In genomic region chr1:62882028-62882427, GRCm38 (mm10) we compare ENCODE assay signal across 26 mouse cellular contexts.
"Had no signal": no experiment of that assay in that cellular context is flagged by ENCODE, and none has a peak within 500 bp of the region (broad histone marks: within the 10 kb centered on the region; RNA-seq: fewer than 3 reads in every experiment).

No protein-coding gene starts in this region.

- H3K4me3 ChIP-seq: gastrocnemius, adult 2 months; heart, embryonic 10.5 days; heart, embryonic 12.5 days; hindbrain, embryonic 13.5 days; hindbrain, embryonic 15.5 days; intestine, embryonic 15.5 days; kidney, embryonic 15.5 days; limb, embryonic 13.5 days; limb, embryonic 15.5 days; liver, embryonic 12.5 days had no signal

- H3K9ac ChIP-seq: heart, embryonic 12.5 days; hindbrain, embryonic 13.5 days; hindbrain, embryonic 15.5 days; intestine, embryonic 15.5 days; kidney, embryonic 15.5 days; limb, embryonic 13.5 days; limb, embryonic 15.5 days; liver, embryonic 12.5 days; liver, embryonic 14.5 days had no signal

- H3K36me3 ChIP-seq: heart, embryonic 10.5 days; heart, embryonic 12.5 days; hindbrain, embryonic 13.5 days; hindbrain, embryonic 15.5 days; intestine, embryonic 15.5 days; kidney, embryonic 15.5 days; limb, embryonic 13.5 days; limb, embryonic 15.5 days; liver, embryonic 12.5 days had no signal

- H3K9me3 ChIP-seq: heart, embryonic 10.5 days; heart, embryonic 12.5 days; hindbrain, embryonic 13.5 days; hindbrain, embryonic 15.5 days; intestine, embryonic 15.5 days; kidney, embryonic 15.5 days; limb, embryonic 13.5 days; limb, embryonic 15.5 days; liver, embryonic 12.5 days had no signal

- DNase-seq: gastrocnemius, adult 2 months; gastrocnemius, postnatal 10 days; gastrocnemius, postnatal 25 days; heart, adult 18-20 months; heart, postnatal 10 days; heart, postnatal 36 days; kidney, adult 11 months; kidney, adult 2 months; kidney, adult 9 months; kidney, postnatal 14 days; kidney, postnatal 36 days; layer of hippocampus, adult 9-11 months; layer of hippocampus, postnatal 36 days; left cerebral cortex, postnatal 4 days had no signal

- H3K27ac ChIP-seq: gastrocnemius, adult 2 months; heart, embryonic 10.5 days; hindbrain, embryonic 13.5 days; hindbrain, embryonic 15.5 days; hindbrain, postnatal 0 days; intestine, embryonic 15.5 days; kidney, embryonic 15.5 days; kidney, postnatal 0 days; limb, embryonic 13.5 days; limb, embryonic 15.5 days; liver, embryonic 12.5 days; liver, embryonic 14.5 days had no signal

- H3K4me2 ChIP-seq: heart, embryonic 12.5 days; hindbrain, embryonic 13.5 days; hindbrain, embryonic 15.5 days; intestine, embryonic 15.5 days; kidney, embryonic 15.5 days; limb, embryonic 13.5 days; limb, embryonic 15.5 days; liver, embryonic 12.5 days had no signal

- ATAC-seq: hindbrain, postnatal 0 days; intestine, embryonic 15.5 days; liver, embryonic 12.5 days had no signal

- H3K27me3 ChIP-seq: heart, embryonic 12.5 days; hindbrain, embryonic 13.5 days; hindbrain, embryonic 15.5 days; intestine, embryonic 15.5 days; kidney, embryonic 15.5 days; limb, embryonic 13.5 days; limb, embryonic 15.5 days; liver, embryonic 12.5 days had no signal

- H3K4me1 ChIP-seq: liver, embryonic 12.5 days had no signal
